Mouse (Mus musculus): ENCODE measurements around the gene Ninj1.

- no peak for TF ChIP-seq CTCF (IDR thresholded peaks at IDR 0.05; ENCODE audit: insufficient read depth, low read length)
- TF ChIP-seq POLR2A (IDR thresholded peaks at IDR 0.05; ENCODE audit: borderline replicate concordance, extremely low read depth, low read depth, low read length): no peak
Observed at GRCm38 (mm10) chr13:49146040-49146697, 41.1 kb upstream of the Ninj1 start.

Measured in lung, adult 2 months (tissue).